In the genomic region with DNA sequence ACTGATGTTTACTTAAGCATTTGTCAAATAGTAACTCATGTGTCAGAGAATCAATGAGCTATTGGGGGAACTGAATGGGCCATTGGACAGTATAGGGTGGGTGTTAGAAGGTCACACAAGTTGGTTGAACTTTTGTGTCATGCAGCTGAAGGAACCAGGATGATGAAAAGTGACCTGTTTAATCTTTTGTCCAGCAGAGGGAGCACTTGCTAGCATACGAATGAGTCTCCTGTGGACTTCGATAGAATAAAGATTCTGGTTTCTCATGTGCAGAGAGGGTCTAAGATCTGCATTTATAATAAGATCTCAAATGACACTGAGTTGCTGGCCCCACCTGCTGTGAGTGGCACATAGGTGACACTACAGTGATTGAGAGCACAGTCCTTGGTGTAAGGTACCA, we compare ENCODE assay signal across 8 mouse cellular contexts. TPM values are rescaled to one million over a fixed set of nuclear protein-coding genes. Genes with fewer than 3 reads are reported as not detected.
DNase-seq lines count a peak whose midpoint lies in the region; TF ChIP-seq lines count a peak whose summit lies in the region.
"Had no signal": no experiment of that assay in that cellular context is flagged by ENCODE, and none has a peak within 500 bp of the region (broad histone marks: within the 10 kb centered on the region; RNA-seq: fewer than 3 reads in every experiment).

No protein-coding gene starts in this region.

- WGBS in kidney, adult 2 months = 9% methylated on average over 2 of the region's 2 CpGs

- TF ChIP-seq CTCF in kidney, adult 2 months (conservative IDR thresholded peaks at IDR 0.05; ENCODE audit: insufficient read depth, insufficient read length, low read depth, low read length) = 0 out of 2 replicates have a peak, but pooled peaks have one; percentile 27

- in situ Hi-C loops in ES-E14 (cut with MboI; ENCODE audit: low sequenced_read_pairs in 2 of 2, unreplicated experiment in 2 of 2) = loop anchor here in 1 of 2 experiments (25.0 kb wide), 2 partner anchors 361 to 736 kb away; no protein-coding TSS in a partner anchor

- H3K4me3 ChIP-seq in kidney, adult 2 months (ENCODE audit: insufficient read depth, low read depth, low read length) = no peak overlapping the region
- H3K4me3 ChIP-seq in ES-E14 (ENCODE audit: insufficient read depth in 1 of 2, low read depth in 1 of 2, low read length in 2 of 2, poor library complexity in 1 of 2, severe bottlenecking in 1 of 2) = no peak overlapping the region
- H3K4me3 ChIP-seq: limb, embryonic 13.5 days had no signal

- DNase-seq in kidney, adult 2 months = peak; percentile 51
- no peak for DNase-seq in kidney, adult 11 months
- DNase-seq in ES-E14 (ENCODE audit: low read depth, low spot score) (peak; percentile 45), R1 (ENCODE audit: low read depth, low spot score) (peak; percentile 74)
- DNase-seq in hindlimb bud, embryonic 11.5 days (ENCODE audit: extremely low spot score, low read depth, low spot score) = peak; percentile 53
- peak; percentile 75 for DNase-seq in retina, postnatal 1 day
- no peak for DNase-seq in testis, postnatal 14 days (ENCODE audit: low spot score)

- no peaks in the 10 kb centered on the region; the same call in 1 of the 2 replicates for H3K4me1 ChIP-seq in kidney, adult 2 months (ENCODE audit: control insufficient read depth, insufficient read depth, low read length)
- 0 out of 4 replicates have a peak, but pooled peaks cover 0 to 3% of the 10 kb centered on the region in 2 experiments for H3K4me1 ChIP-seq in ES-E14 (ENCODE audit: control insufficient read depth in 2 of 2, insufficient read depth in 2 of 2, low read length in 2 of 2, poor library complexity in 1 of 2)
- H3K4me1 ChIP-seq: limb, embryonic 13.5 days had no signal

- no peak overlapping the region for H3K27ac ChIP-seq in kidney, adult 2 months (ENCODE audit: insufficient read depth, low read depth, low read length)
- H3K27ac ChIP-seq in ES-E14 (ENCODE audit: insufficient read depth, low read depth, low read length, poor library complexity, severe bottlenecking) = no peak overlapping the region
- H3K27ac ChIP-seq: limb, embryonic 13.5 days had no signal

- no peak overlapping the region for H3K9ac ChIP-seq in ES-E14 (ENCODE audit: insufficient read depth, low read depth, low read length, poor library complexity, severe bottlenecking)
- H3K9ac ChIP-seq: limb, embryonic 13.5 days had no signal

- no peak for TF ChIP-seq POLR2A in kidney, adult 2 months (IDR thresholded peaks at IDR 0.05; ENCODE audit: low read depth, low read length)

- no peaks in the 10 kb centered on the region for H3K9me3 ChIP-seq in ES-E14 (ENCODE audit: control insufficient read depth, insufficient read depth, low read depth, low read length)
- H3K9me3 ChIP-seq: limb, embryonic 13.5 days had no signal

- H3K27me3 ChIP-seq in kidney, adult 2 months (replicated peaks; ENCODE audit: control insufficient read depth, insufficient read depth, low read length) = no peaks in the 10 kb centered on the region
- H3K27me3 ChIP-seq: limb, embryonic 13.5 days had no signal

- H3K36me3 ChIP-seq in kidney, adult 2 months (ENCODE audit: control insufficient read depth, insufficient read depth, low read length) = peaks cover 3% of the 10 kb centered on the region
- H3K36me3 ChIP-seq in ES-E14 (ENCODE audit: control insufficient read depth, insufficient read depth, low read length, poor library complexity, severe bottlenecking) = no peaks in the 10 kb centered on the region

TF ChIP-seq in ES-E14, 5 proteins besides CTCF, POLR2A, EP300 and RAD21:
- TF ChIP-seq ZC3H11A (IDR thresholded peaks at IDR 0.05; ENCODE audit: borderline replicate concordance, low read depth, low read length) = peak; percentile 40; the same call in 1 of the 2 replicates
- TF ChIP-seq CHD2 (IDR thresholded peaks at IDR 0.05; ENCODE audit: low read depth, low read length) = no peak

RNA-seq across cellular contexts. Expression of gene A730049H05Rik, which starts 39.9 kb away (rescaled TPM):
- polyA plus RNA-seq in kidney, adult 2 months (2012; rRNA removed) = 2.1 and 2.6 TPM in 2 replicates
- 1.6 and 2.5 TPM in 2 replicates for total RNA-seq in ES-E14 (2012; rRNA removed)

Comparison
In these comparisons a context has a peak if more than half of its experiments do, and no peak if none do; other contexts are left out.
1. DNase-seq: peak in kidney, adult 2 months (single experiment), ES-E14 (single experiment), R1 (single experiment), hindlimb bud, embryonic 11.5 days (single experiment) and retina, postnatal 1 day (single experiment); none in kidney, adult 11 months (single experiment) and testis, postnatal 14 days (single experiment).